Mouse (Mus musculus): ENCODE data around the gene AI987944. TPM values are rescaled to one million over a fixed set of nuclear protein-coding genes. Genes with fewer than 3 reads are reported as not detected.

Gene AI987944
- polyA plus RNA-seq (2017; shearing (Covaris generic)), result 20.1 TPM

DNA sequence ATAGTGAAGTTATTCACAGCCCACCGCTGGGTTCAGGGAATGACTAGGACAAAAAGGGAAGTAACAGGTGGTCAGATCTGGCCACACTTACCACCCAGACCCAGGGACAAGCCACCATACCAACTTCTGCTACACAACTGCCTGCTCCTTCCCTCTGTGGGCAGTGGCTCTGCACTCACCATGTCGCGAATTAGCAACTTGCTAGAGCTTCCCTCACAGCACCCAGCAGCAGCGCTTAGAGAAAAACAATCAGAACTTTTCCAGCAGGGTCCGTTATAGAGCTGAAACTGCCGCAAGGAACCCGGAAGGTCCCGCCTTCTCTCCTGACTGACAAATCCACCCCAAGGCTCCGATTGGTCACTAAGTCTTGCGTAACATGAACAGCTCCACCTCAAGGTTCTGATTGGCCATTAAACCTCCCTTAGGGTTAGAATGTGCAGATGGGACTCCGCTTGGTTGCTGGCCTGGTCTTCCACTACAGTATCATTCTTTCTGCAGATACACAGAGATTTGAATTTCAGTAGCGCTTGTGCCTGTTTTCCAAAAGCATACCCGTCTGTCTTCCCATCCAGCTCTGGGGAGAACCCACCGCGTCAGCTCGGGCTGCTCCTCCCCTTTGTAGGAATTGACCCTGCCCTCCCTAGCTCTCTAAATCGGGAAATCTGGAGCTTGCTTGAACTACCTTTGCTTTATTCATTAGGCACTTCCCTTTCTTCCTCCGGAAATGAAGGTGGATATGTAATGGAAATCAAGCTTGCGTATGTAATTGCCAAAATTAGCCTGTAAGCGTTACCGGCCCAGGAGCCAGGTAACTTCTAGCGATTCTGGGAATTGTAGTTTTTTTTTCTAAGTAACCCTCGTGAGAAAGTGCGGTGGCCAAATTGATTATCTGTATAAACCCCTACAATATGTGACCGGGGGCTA, at the start of gene AI987944:
Gene AI987944, minus strand, starts transcription at position 332 of the 924 bp plus-strand sequence.

Other genes starting within 250 kb of the AI987944 start
- 0.18 TPM for gene Gm5592, start 239.5 kb downstream of the AI987944 start, polyA plus RNA-seq (2017; shearing (Covaris generic))
- gene Vmn2r57, start 55.3 kb upstream of the AI987944 start, polyA plus RNA-seq (2017; shearing (Covaris generic)), result not detected
- not detected for gene Gm20449, start 106.0 kb upstream of the AI987944 start, polyA plus RNA-seq (2017; shearing (Covaris generic))
- 4.4 TPM for gene AW146154, start 106.5 kb upstream of the AI987944 start, polyA plus RNA-seq (2017; shearing (Covaris generic))
- gene Gm6871, start 180.3 kb upstream of the AI987944 start, polyA plus RNA-seq (2017; shearing (Covaris generic)), result not detected
- 13.4 TPM for gene 2610021A01Rik, start 205.9 kb upstream of the AI987944 start, polyA plus RNA-seq (2017; shearing (Covaris generic))
- 10.8 TPM for gene Zfp788, start 239.8 kb upstream of the AI987944 start, polyA plus RNA-seq (2017; shearing (Covaris generic))

Measured in effector memory CD4-positive, alpha-beta T cell, adult 7 months (primary cell).